Mouse (Mus musculus) CD4-positive helper T cell, adult 2 months (primary cell): ENCODE results near the gene Cxcl2.

ENCODE experiments used
- DNase-seq: peaks from one replicate; pipeline ENCODE4 v3.0.0-alpha.2; 2012; ENCODE audit warnings: low read depth, missing footprints, low spot score

The Cxcl2 gene

GRCm38 (mm10) chr5:90903339-90904020, at the start of gene Cxcl2:
Gene Cxcl2 (plus strand): TSS chr5:90903871.
- no peak for DNase-seq

- DNase-seq = no peak
Observed at GRCm38 (mm10) chr5:90855308-90856230, 48.1 kb upstream of the Cxcl2 start.

- DNase-seq = no peak
Observed at GRCm38 (mm10) chr5:90857463-90857862, 46.2 kb upstream of the Cxcl2 start.

- DNase-seq = no peak
Observed at GRCm38 (mm10) chr5:90858429-90858828, 45.2 kb upstream of the Cxcl2 start.

GRCm38 (mm10) chr5:90859031-90859430, 44.6 kb upstream of the Cxcl2 start:
- no peak for DNase-seq

GRCm38 (mm10) chr5:90861876-90862375, 41.7 kb upstream of the Cxcl2 start:
- DNase-seq = no peak

- DNase-seq = no peak
Observed at GRCm38 (mm10) chr5:90866770-90867169, 36.9 kb upstream of the Cxcl2 start.

GRCm38 (mm10) chr5:90872377-90872776, 31.3 kb upstream of the Cxcl2 start:
- DNase-seq = no peak

- DNase-seq = no peak
Observed at GRCm38 (mm10) chr5:90876045-90876444, 27.6 kb upstream of the Cxcl2 start.

GRCm38 (mm10) chr5:90876471-90877172, 27.0 kb upstream of the Cxcl2 start:
- DNase-seq = no peak

- DNase-seq = no peak
Observed at GRCm38 (mm10) chr5:90877173-90877512, 26.5 kb upstream of the Cxcl2 start.

- DNase-seq = no peak
Observed at GRCm38 (mm10) chr5:90879307-90880014, 24.2 kb upstream of the Cxcl2 start.

GRCm38 (mm10) chr5:90880335-90880850, 23.3 kb upstream of the Cxcl2 start:
- DNase-seq = no peak

GRCm38 (mm10) chr5:90881021-90881420, 22.6 kb upstream of the Cxcl2 start:
- DNase-seq = no peak

- DNase-seq = no peak
Observed at GRCm38 (mm10) chr5:90881682-90882081, 22.0 kb upstream of the Cxcl2 start.

GRCm38 (mm10) chr5:90882146-90882545, 21.5 kb upstream of the Cxcl2 start:
- no peak for DNase-seq

- DNase-seq = no peak
Observed at GRCm38 (mm10) chr5:90884628-90885242, 18.9 kb upstream of the Cxcl2 start.

- no peak for DNase-seq
Observed at GRCm38 (mm10) chr5:90888661-90889060, 15.0 kb upstream of the Cxcl2 start.

GRCm38 (mm10) chr5:90890519-90891463, 12.9 kb upstream of the Cxcl2 start, which contains the start of gene Cxcl1:
Gene Cxcl1 (plus strand): TSS chr5:90891241.
- no peak for DNase-seq

GRCm38 (mm10) chr5:90891464-90891813, 12.2 kb upstream of the Cxcl2 start:
- no peak for DNase-seq
